Mouse (Mus musculus) kidney, postnatal 36 days (tissue): ENCODE measurements around the gene Cenpu.

ENCODE experiments used
- DNase-seq, 2 experiments: peaks; one replicate each; pipeline ENCODE4 v3.0.0; 2021 to 2022; ENCODE audit warnings: mixed read lengths in 2 of 2

Cenpu gene

GRCm38 (mm10) chr8:46551615-46552440, at the start of gene Cenpu:
TSS of gene Cenpu (plus strand) at chr8:46552028.
- DNase-seq, result peak; percentile 99 to 100

GRCm38 (mm10) chr8:46502333-46503071, 49.3 kb upstream of the Cenpu start:
- no peak for DNase-seq

GRCm38 (mm10) chr8:46503072-46503695, 48.6 kb upstream of the Cenpu start:
- DNase-seq, result no peak

- peak in 1 of 2 experiments; percentile 58 for DNase-seq
These were observed 47.6 kb upstream of the Cenpu start for GRCm38 (mm10) chr8:46504196-46504595.

GRCm38 (mm10) chr8:46508488-46509395, 43.1 kb upstream of the Cenpu start:
- peak; percentile 47 to 51 for DNase-seq

GRCm38 (mm10) chr8:46509474-46509873, 42.4 kb upstream of the Cenpu start:
- no peak for DNase-seq

GRCm38 (mm10) chr8:46511336-46511735, 40.5 kb upstream of the Cenpu start:
- no peak for DNase-seq

- peak in 1 of 2 experiments; percentile 57 for DNase-seq
These were observed 39.3 kb upstream of the Cenpu start for GRCm38 (mm10) chr8:46512538-46512937.

GRCm38 (mm10) chr8:46514027-46514426, 37.8 kb upstream of the Cenpu start:
- DNase-seq, result no peak

GRCm38 (mm10) chr8:46520667-46521066, 31.2 kb upstream of the Cenpu start:
- DNase-seq, result no peak

GRCm38 (mm10) chr8:46526098-46526497, 25.7 kb upstream of the Cenpu start:
- peak; percentile 49 to 70 for DNase-seq

- DNase-seq, result peak; percentile 36 to 68
These were observed 25.0 kb upstream of the Cenpu start for GRCm38 (mm10) chr8:46526821-46527220.

GRCm38 (mm10) chr8:46529508-46529907, 22.3 kb upstream of the Cenpu start:
- DNase-seq, result peak in 1 of 2 experiments; percentile 54

GRCm38 (mm10) chr8:46530541-46530940, 21.3 kb upstream of the Cenpu start:
- DNase-seq, result no peak

- no peak for DNase-seq
These were observed 17.9 kb upstream of the Cenpu start for GRCm38 (mm10) chr8:46533926-46534325.

GRCm38 (mm10) chr8:46539701-46540100, 12.1 kb upstream of the Cenpu start:
- DNase-seq, result peak in 1 of 2 experiments; percentile 58

- DNase-seq, result no peak
These were observed 8.6 kb upstream of the Cenpu start for GRCm38 (mm10) chr8:46543191-46543590.

GRCm38 (mm10) chr8:46543662-46544061, 8.2 kb upstream of the Cenpu start:
- DNase-seq, result no peak

GRCm38 (mm10) chr8:46545854-46546253, 6.0 kb upstream of the Cenpu start:
- no peak for DNase-seq

- DNase-seq, result peak; percentile 91 to 92
These were observed 5.2 kb upstream of the Cenpu start for GRCm38 (mm10) chr8:46546431-46547176.

- DNase-seq, result peak; percentile 63 to 73
These were observed 4.6 kb upstream of the Cenpu start for GRCm38 (mm10) chr8:46547245-46547644.

- no peak for DNase-seq
These were observed 1.8 kb upstream of the Cenpu start for GRCm38 (mm10) chr8:46550058-46550457.
